Mouse (Mus musculus): ENCODE measurements at regions not wholly inside any gene's neighbourhood (a gene's known extent, or its start where the extent isn't known, plus 50 kb on each side); places are given as distances from the start of the nearest gene placed in this dataset.

DNA sequence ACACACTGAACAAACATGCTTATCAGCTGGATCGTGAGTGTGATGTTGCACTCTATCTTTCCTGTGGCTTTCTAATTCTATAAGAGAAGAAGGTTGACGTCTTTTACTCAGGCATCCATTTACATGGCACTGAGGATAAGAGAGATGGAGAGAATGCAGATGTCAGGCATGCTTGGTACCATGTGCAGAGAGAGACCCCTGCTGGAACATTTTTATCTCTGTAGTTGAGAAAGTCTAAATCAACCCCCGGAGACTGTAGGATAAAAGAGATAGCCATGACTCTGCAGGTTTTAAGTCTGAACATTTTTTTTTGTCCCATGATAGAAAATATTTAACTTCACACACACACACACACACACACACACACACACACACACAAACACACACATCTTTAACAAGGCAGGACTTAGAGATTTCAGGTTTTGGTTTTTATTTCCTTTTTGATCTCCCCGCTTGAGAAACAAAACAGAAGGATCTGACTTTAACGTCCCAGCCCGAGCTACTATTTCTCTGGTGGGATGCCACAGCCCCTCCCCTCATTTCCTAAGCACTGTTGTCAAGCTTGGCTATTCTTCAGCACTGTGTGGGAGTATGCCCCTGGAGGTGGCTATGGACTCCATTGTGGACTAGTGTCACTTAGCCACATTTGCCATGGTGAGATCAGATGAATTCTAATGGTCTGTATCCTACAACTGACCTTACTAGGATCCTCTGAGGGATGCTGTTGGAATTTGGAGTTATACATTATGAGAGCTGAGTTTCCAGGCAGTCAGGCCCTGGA is 55.6 kb upstream of the Slc9a9 start:
- no peaks in the 10 kb centered on the region for H3K36me3 ChIP-seq (ENCODE audit: insufficient read depth, low read length)
- no peaks in the 10 kb centered on the region for H3K9me3 ChIP-seq (ENCODE audit: low read length)
- ATAC-seq (peak; percentile 81), DNase-seq (ENCODE audit: low spot score) (peak; percentile 85)
- TF ChIP-seq CTCF (IDR thresholded peaks at IDR 0.05; ENCODE audit: low read depth): peak; percentile 72
- H3K4me3 ChIP-seq (ENCODE audit: low read length): no peak overlapping the region
- H3K27me3 ChIP-seq (ENCODE audit: insufficient read depth, low read length): no peaks in the 10 kb centered on the region
- H3K4me1 ChIP-seq (ENCODE audit: insufficient read depth, low read length): no peaks in the 10 kb centered on the region
- H3K9ac ChIP-seq (replicated peaks; ENCODE audit: low read length): no peak overlapping the region
- no peak overlapping the region for H3K4me2 ChIP-seq (ENCODE audit: low read depth, low read length)
- no peak overlapping the region for H3K27ac ChIP-seq
- 38% methylated on average over 6 of the region's 6 CpGs for WGBS

DNA sequence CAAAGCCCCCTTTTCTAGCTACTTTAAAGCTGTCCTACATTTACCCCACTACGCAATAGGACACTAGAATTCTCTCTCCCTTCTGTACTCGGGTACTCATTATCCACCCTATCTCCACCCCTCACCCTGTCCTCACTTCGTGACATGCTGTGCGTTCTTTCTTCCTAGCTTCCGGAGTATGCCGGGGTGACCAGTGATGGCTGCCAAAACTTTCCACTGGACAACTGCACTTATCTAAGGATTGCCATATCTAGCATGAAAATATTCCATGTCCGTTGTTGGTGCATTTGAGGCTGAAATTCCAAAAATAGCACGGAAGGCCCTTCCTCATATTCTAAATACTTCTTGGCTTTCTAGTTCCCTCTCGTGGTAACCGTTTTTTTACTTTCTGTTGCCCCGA is 54.5 kb upstream of the Slc9a9 start:
- H3K36me3 ChIP-seq (ENCODE audit: insufficient read depth, low read length): no peaks in the 10 kb centered on the region
- DNase-seq (ENCODE audit: low spot score): no peak
- H3K4me3 ChIP-seq (ENCODE audit: low read length): no peak overlapping the region
- no peaks in the 10 kb centered on the region for H3K4me1 ChIP-seq (ENCODE audit: insufficient read depth, low read length)
- TF ChIP-seq CTCF (IDR thresholded peaks at IDR 0.05; ENCODE audit: low read depth): no peak
- WGBS: 75% methylated on average over 11 of the region's 11 CpGs
- H3K9me3 ChIP-seq (ENCODE audit: low read length): no peaks in the 10 kb centered on the region
- no peaks in the 10 kb centered on the region for H3K27me3 ChIP-seq (ENCODE audit: insufficient read depth, low read length)
- H3K27ac ChIP-seq: no peak overlapping the region
- H3K4me2 ChIP-seq (ENCODE audit: low read depth, low read length): no peak overlapping the region
- H3K9ac ChIP-seq (replicated peaks; ENCODE audit: low read length): no peak overlapping the region
- ATAC-seq: no peak

DNA sequence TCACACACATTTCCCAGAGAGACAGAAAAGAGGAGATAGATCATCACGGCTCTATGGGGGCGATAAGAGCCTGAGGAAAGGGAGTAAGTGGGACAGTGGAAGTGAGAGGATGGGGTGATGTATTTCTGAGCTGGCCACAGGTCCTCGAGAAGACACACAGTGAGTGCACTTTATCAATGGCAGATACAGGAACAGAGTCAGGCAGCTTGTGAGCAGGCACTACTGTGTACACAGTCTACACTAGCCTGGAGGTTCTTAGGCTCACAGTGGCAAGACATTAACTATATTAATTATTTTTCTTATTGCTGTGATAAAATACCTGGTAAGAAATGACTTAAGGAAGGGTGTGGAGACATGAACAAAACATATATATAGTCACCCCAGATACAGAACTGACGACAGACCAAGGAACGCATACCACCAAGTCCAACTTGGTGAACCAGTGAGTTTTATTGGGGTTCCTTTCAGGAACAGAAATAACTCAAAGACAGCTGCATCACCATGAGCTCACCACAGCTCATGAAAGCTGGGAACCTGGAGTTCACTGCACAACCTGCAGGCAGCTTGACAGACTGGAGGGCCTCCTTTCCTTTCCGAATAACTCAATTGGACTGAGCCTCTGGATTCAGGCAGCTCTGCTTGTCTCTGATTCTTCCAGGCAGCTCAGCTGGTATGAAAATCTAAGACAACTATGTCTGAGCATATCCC is 51.5 kb upstream of the Slc9a9 start:
- DNase-seq (ENCODE audit: low spot score): no peak
- ATAC-seq: no peak
- no peak overlapping the region for H3K4me2 ChIP-seq (ENCODE audit: low read depth, low read length)
- H3K27ac ChIP-seq: no peak overlapping the region
- no peaks in the 10 kb centered on the region for H3K27me3 ChIP-seq (ENCODE audit: insufficient read depth, low read length)
- no peak overlapping the region for H3K9ac ChIP-seq (replicated peaks; ENCODE audit: low read length)
- H3K9me3 ChIP-seq (ENCODE audit: low read length): no peaks in the 10 kb centered on the region
- H3K4me1 ChIP-seq (ENCODE audit: insufficient read depth, low read length): no peaks in the 10 kb centered on the region
- H3K36me3 ChIP-seq (ENCODE audit: insufficient read depth, low read length): no peaks in the 10 kb centered on the region
- WGBS: 90% methylated on average over 6 of the region's 6 CpGs
- H3K4me3 ChIP-seq (ENCODE audit: low read length): no peak overlapping the region
- no peak for TF ChIP-seq CTCF (IDR thresholded peaks at IDR 0.05; ENCODE audit: low read depth)
